Mouse (Mus musculus) megakaryocyte, embryonic 14.5 days (primary cell): ENCODE data around the gene Rras.

Experiments used
- FLI1 ChIP-seq: IDR thresholded peaks from 2 replicates; pipeline ENCODE4 v1.6.1; 2012; ENCODE audit warnings: low read length, inconsistent platforms, mixed read lengths
- GATA1 ChIP-seq: IDR thresholded peaks from 3 replicates; pipeline ENCODE4 v1.6.1; 2012; ENCODE audit warnings: mixed read lengths, low read length, inconsistent platforms, borderline replicate concordance

GRCm38 (mm10) chr7:45056972-45057348 lies 39.2 kb downstream of the Rras start:
- no peak for TF ChIP-seq GATA1
- TF ChIP-seq FLI1, result no peak
